Mouse (Mus musculus) MEL (cell line): ENCODE results near the gene Akr1d1.

ENCODE experiments used
- CTCF ChIP-seq, 3 experiments: IDR thresholded peaks in 2 of 3; conservative IDR thresholded peaks in 1 of 3; 2 replicates each; pipeline ENCODE4 v1.5.1; 2011 to 2012; ENCODE audit warnings: low read length in 3 of 3, low read depth in 2 of 3, mild to moderate bottlenecking in 2 of 3, improper control_type of control experiment in 1 of 3, inconsistent platforms in 1 of 3, mixed read lengths in 1 of 3, moderate library complexity in 1 of 3; ENCODE audit not compliant: control insufficient read depth in 1 of 3, insufficient read depth in 1 of 3, poor library complexity in 1 of 3, severe bottlenecking in 1 of 3
- ETS1 ChIP-seq: IDR thresholded peaks from 2 replicates; pipeline ENCODE4 v1.6.1; 2012; ENCODE audit warnings: low read depth, mild to moderate bottlenecking, inconsistent platforms, low read length, improper control_type of control experiment, moderate library complexity
- POLR2A ChIP-seq, 2 experiments: IDR thresholded peaks; 2 replicates each; pipeline ENCODE4 v1.6.1; 2011 to 2012; ENCODE audit warnings: low read length in 2 of 2, mild to moderate bottlenecking in 2 of 2, control low read depth in 1 of 2, improper control_type of control experiment in 1 of 2, low read depth in 1 of 2, moderate library complexity in 1 of 2; ENCODE audit not compliant: control insufficient read depth in 1 of 2, insufficient read depth in 1 of 2, poor library complexity in 1 of 2
- USF1 ChIP-seq: IDR thresholded peaks from 2 replicates; pipeline ENCODE4 v1.6.1; 2014; ENCODE audit warnings: low read depth, mild to moderate bottlenecking, inconsistent platforms, low read length, improper control_type of control experiment, moderate library complexity

GRCm38 (mm10) chr6:37496866-37497265 is 33.1 kb upstream of the Akr1d1 start:
- no peak for TF ChIP-seq POLR2A (IDR thresholded peaks at IDR 0.05; ENCODE audit: control insufficient read depth in 1 of 2, insufficient read depth in 1 of 2, low read depth in 1 of 2, low read length in 2 of 2, poor library complexity in 1 of 2)
- TF ChIP-seq USF1: no peak
- no peak for TF ChIP-seq ETS1
- TF ChIP-seq CTCF (IDR thresholded peaks at IDR 0.05 in 2 of 3, conservative IDR thresholded peaks at IDR 0.05 in 1 of 3; ENCODE audit: control insufficient read depth in 1 of 3, insufficient read depth in 1 of 3, low read depth in 2 of 3, low read length in 3 of 3, poor library complexity in 1 of 3, severe bottlenecking in 1 of 3): no peak
